Mouse (Mus musculus) layer of hippocampus, adult 2 months (tissue): ENCODE data around the gene Cep68. TPM values are rescaled to one million over a fixed set of nuclear protein-coding genes. Genes with fewer than 3 reads are reported as not detected.
"Not testable (repeated sequence)": the region's sequence is repeated elsewhere in the genome, so short reads cannot be mapped to it uniquely, and the experiment has no call there.

Experiments
- DNase-seq, 2 experiments: peaks; one replicate each; pipeline ENCODE4 v3.0.0; 2022; ENCODE audit warnings: low spot score in 2 of 2
- H3K27ac ChIP-seq: fragments of 200-600 bp; 2 replicates; pipeline ENCODE4 v1.8.1; 2022
- H3K4me3 ChIP-seq: fragments of 200-600 bp; 2 replicates; pipeline ENCODE4 v1.8.1; 2022; ENCODE audit warnings: mild to moderate bottlenecking
- CTCF ChIP-seq: fragments of 200-600 bp; conservative IDR thresholded peaks from 2 replicates; pipeline ENCODE4 v1.8.1; 2022; ENCODE audit warnings: antibody characterized with exemption, mild to moderate bottlenecking, moderate library complexity
- total RNA-seq, 2 experiments: library from RNA; stranded (reverse); gene quantifications; 2 replicates each; pipeline ENCODE4 v1.2.3; 2021

Cep68 gene
- total RNA-seq, 2 experiments from 2014 or later, result 34.0 to 36.3 TPM

- Histone ChIP-seq H3K27ac (no peak overlapping the region), H3K4me3 (no peak overlapping the region)
- TF ChIP-seq CTCF, result no peak
- DNase-seq, result no peak
Observed at GRCm38 (mm10) chr11:20237018-20237417, 12.2 kb downstream of the Cep68 start.

GRCm38 (mm10) chr11:20234233-20234632 lies 15.0 kb downstream of the Cep68 start:
- peak; percentile 46 for TF ChIP-seq CTCF
- H3K27ac ChIP-seq, result peak overlapping the region; percentile 32; the same call in 1 of the 2 replicates
- no peak for DNase-seq
- H3K4me3 ChIP-seq, result no peak overlapping the region

GRCm38 (mm10) chr11:20232016-20232755 lies 17.0 kb downstream of the Cep68 start:
- peak overlapping the region; percentile 69 for H3K27ac ChIP-seq
- TF ChIP-seq CTCF, result no peak
- H3K4me3 ChIP-seq, result no peak overlapping the region
- DNase-seq, result no peak

DNA sequence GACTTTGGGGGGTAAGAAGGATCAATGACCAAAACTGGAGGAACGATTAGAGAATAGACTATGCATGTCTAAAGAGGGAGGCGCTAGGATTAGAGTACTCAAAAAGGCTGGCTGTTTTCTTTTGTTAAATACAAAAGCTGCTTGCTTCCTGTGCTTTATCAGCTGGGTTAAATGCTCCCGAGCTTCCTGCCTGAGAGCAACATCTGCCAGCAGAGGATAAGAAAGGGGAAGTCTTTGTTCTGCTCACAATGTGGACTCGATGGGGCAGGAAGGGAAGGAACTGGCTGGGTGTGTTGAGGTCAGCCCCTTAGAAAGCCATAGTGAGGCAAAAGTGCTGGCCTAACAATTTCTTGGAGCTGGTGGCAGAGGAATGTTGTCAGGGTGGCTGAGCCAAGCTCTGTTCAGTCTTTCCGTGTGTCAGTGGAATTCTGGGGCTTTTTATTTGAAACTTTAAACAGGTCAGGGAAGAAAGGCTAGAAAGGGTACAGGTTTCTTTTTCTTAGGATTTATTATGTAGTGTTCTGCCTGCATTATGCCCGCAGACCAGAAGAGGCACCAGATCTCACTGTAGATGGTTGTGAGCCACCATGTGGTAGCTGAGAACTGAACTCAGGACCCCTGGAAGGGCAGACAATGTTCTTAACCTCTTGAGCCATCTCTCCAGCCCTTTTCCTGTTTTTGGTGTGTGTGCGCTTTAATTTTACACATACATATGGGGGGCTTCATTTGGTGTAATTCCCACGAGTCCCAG lies 17.9 kb downstream of the Cep68 start:
- Histone ChIP-seq H3K4me3 (no peak overlapping the region), H3K27ac (peak overlapping the region; percentile 77)
- peak in 1 of 2 experiments; percentile 39 for DNase-seq
- TF ChIP-seq CTCF, result peak; percentile 60

DNA sequence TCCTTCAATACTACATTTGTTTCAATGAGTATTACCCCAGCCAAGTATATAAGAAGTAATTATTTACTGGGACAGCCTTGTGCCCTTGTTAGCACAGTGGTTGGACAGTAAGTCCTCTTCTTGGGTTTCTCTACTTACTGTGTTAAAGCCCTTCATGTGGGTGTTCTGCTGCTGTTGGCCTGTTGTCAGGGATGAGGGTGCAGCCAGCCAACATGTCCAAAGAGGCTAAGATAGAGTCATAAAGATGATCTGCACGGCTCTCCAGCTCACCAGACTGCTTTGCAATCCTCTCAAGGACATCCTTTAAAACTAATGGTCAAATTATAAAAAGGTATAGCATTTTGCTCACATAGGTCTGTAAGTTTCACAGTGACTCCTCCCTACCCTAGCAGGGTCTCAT lies 18.9 kb downstream of the Cep68 start:
- DNase-seq, result no peak
- no peak for TF ChIP-seq CTCF
- Histone ChIP-seq H3K27ac (peak overlapping the region; percentile 77; the same call in 1 of the 2 replicates), H3K4me3 (no peak overlapping the region)

DNA sequence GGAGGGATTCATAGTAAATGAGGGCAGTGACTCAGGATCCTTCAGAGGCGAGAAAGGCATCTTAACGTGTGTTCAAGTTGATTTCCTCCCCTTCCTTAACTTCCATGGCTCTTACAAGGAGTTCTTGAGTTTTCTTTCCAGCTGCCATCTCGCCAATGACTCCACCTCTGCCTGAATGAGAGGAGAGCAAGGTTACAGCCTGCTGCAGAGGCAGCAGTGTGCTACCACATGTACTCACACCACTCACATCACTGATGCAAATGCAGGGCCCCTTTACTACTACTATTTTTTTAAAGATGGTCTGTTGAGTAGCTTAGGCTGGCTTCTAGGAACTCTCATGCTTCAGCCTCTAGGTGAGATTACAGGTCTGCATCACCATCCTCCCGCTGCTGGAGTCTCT lies 19.9 kb downstream of the Cep68 start:
- Histone ChIP-seq H3K27ac (peak overlapping the region; percentile 77; the same call in 1 of the 2 replicates), H3K4me3 (no peak overlapping the region)
- DNase-seq, result no peak
- TF ChIP-seq CTCF, result no peak

DNA sequence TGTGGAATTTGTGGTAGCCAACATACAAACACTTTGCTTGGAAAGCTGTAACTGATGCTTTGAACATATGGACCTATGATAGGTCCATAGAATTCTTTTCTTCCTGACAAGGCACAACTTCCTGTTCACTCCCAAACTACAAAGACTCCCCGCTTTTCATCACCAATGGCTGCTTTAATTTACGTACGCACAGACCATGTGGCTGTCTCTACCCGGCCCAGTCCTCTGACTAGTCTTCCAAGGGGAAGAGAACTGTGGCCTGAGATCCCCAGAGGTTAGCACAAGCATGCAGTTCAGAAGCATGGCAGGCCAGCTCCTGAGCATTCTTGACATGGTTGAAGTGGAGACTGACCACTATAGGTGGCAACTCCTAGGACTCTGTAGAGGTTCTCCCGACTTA lies 20.6 kb downstream of the Cep68 start:
- no peak for TF ChIP-seq CTCF
- H3K27ac ChIP-seq, result no peak overlapping the region
- DNase-seq, result no peak
- H3K4me3 ChIP-seq, result no peak overlapping the region

- DNase-seq, result no peak
- H3K4me3 ChIP-seq, result no peak overlapping the region
- TF ChIP-seq CTCF, result no peak
- no peak overlapping the region for H3K27ac ChIP-seq
Observed at GRCm38 (mm10) chr11:20225938-20226337, 23.3 kb downstream of the Cep68 start.

DNA sequence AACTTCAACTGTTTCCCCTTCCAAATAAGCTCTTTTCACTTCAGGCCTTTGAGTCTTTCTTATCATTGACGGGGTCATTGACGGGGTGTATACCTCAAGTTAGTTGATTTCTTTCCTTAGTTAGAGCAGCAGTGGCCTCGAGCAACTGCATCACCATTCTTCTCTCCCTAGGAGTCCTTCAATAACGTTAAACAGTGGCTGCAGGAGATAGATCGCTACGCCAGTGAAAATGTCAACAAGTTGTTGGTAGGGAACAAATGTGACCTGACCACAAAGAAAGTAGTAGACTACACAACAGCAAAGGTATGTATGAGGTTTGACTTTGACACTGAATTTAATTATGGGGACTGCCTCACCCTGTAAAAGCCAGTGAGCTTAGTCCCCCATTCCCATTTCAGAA lies 25.0 kb downstream of the Cep68 start:
- H3K4me3 ChIP-seq, result no peak overlapping the region
- no peak for TF ChIP-seq CTCF
- no peak for DNase-seq
- no peak overlapping the region for H3K27ac ChIP-seq

DNA sequence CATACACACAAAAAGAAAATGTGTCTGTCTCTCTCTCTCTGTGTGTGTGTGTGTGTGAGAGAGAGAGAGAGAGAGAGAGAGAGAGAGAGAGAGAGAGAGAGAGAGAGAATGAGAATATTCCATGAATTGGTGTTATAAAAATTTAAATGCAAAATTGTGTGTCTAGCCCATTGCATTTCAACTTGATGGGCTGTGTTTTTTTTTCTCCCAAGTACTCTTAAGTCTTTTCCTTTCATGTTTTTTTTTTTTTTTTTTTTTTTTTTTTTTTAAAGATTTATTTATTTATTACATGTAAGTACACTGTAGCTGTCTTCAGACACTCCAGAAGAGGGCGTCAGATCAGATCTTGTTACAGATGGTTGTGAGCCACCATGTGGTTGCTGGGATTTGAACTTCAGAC lies 27.6 kb downstream of the Cep68 start:
- H3K4me3 ChIP-seq, DNase-seq, H3K27ac ChIP-seq: not testable (repeated sequence)

DNA sequence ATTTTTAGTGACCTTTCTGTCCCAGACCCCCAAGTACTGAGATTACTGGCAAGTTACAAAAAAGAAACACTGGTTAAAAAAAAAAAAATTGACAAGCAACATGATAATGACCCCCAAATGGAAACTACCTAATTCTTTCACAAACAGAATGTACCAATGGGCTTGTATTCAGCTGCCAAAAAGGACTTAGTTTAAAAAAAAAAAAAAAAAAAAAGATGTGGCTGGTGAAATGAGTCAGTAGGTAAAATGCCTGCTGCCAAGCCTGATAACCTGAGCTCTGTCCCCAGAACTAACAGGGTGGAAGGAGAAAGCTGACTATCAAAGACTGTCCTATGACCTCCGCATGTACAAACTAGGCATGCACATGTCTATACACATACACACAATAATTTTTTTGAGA lies 32.0 kb downstream of the Cep68 start:
- H3K4me3 ChIP-seq, result no peak overlapping the region
- TF ChIP-seq CTCF, result no peak

DNA sequence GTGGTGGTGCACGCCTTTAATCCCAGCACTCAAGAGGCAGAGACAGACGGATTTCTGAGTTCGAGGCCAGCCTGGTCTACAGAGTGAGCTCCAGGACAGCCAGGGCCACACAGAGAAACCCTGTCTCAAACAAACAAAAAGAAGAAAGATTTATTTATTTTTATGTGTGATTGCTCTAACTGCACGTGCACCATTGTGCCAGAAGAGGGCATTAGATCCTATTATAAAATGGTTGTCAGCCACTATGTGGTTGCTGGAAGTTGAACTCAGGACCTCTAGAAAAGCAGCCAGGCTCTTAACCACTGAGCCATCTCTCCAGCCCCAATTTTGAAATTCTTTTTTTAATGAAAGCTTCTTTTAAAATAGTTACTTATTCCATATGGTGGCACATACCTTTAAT lies 32.8 kb downstream of the Cep68 start:
- peak; percentile 66 for TF ChIP-seq CTCF
- no peak for DNase-seq
- Histone ChIP-seq H3K4me3 (no peak overlapping the region), H3K27ac (no peak overlapping the region)

More for the DNA sequence above, 32.0 kb downstream of the Cep68 start:
- H3K27ac ChIP-seq, result no peak overlapping the region
- no peak for DNase-seq

GRCm38 (mm10) chr11:20214779-20215178 lies 34.5 kb downstream of the Cep68 start:
- H3K4me3 ChIP-seq, result no peak overlapping the region
- no peak for DNase-seq
- no peak overlapping the region for H3K27ac ChIP-seq
- peak; percentile 75 for TF ChIP-seq CTCF

DNA sequence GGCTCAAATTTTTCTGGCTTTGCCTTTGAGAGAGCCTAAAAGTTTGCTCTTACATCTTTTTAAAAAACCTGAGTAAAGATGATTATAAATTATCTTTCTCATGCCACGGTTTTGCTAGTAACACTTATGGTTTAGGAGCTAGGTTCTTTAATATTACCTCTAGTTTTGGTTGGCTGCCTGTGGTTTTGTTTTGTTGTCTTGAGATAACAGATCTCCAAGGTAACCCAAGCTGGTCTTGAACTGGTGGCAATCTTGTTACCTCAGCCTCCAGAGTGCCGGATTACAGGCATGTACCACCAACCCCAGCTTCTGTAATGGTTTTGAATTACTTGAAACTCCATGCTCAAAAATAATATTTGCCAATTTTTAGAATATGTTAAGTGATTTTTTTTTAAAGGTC lies 37.4 kb downstream of the Cep68 start:
- DNase-seq, result no peak
- Histone ChIP-seq H3K27ac (no peak overlapping the region), H3K4me3 (no peak overlapping the region)
- TF ChIP-seq CTCF, result no peak
